8 mouse cellular contexts compared by ENCODE assay signal in genomic region chr7:82175327-82175721, GRCm38 (mm10). TPM values are rescaled to one million over a fixed set of nuclear protein-coding genes. Genes with fewer than 3 reads are reported as not detected.
DNase-seq lines count a peak whose midpoint lies in the region; ATAC-seq and TF ChIP-seq lines count a peak whose summit lies in the region.

No protein-coding gene starts in this region.

- TF ChIP-seq POLR2A in myocyte (IDR thresholded peaks at IDR 0.05; ENCODE audit: insufficient read length, low read depth) = no peak

- H3K27ac ChIP-seq in embryonic facial prominence, embryonic 12.5 days = no peak overlapping the region
- H3K27ac ChIP-seq in hindbrain, embryonic 16.5 days (ENCODE audit: low read depth, low read length) = peak overlapping the region; percentile 75; the same call in 1 of the 2 replicates

- DNase-seq in layer of hippocampus, postnatal 10 days (ENCODE audit: low spot score in 2 of 2) = peak; percentile 16 to 29
- no peak for DNase-seq in layer of hippocampus, adult 9-11 months
- DNase-seq in ovary, postnatal 14 days (ENCODE audit: low spot score) = no peak

- 3% methylated on average over 11 of the region's 16 CpGs for WGBS in embryonic facial prominence, embryonic 12.5 days
- 1% methylated on average over 16 of the region's 16 CpGs for WGBS in hindbrain, embryonic 16.5 days

- H3ac ChIP-seq in myocyte (ENCODE audit: control insufficient read depth, insufficient read length) = no peak overlapping the region

- H3K9me3 ChIP-seq in embryonic facial prominence, embryonic 12.5 days = no peaks in the 10 kb centered on the region
- no peaks in the 10 kb centered on the region; the same call in 1 of the 2 replicates for H3K9me3 ChIP-seq in hindbrain, embryonic 16.5 days (ENCODE audit: control insufficient read depth, low read length)

- peak overlapping the region; percentile 75 for H3K4me3 ChIP-seq in embryonic facial prominence, embryonic 12.5 days
- peak overlapping the region; percentile 65 for H3K4me3 ChIP-seq in hindbrain, embryonic 16.5 days (ENCODE audit: low read length)
- H3K4me3 ChIP-seq in myocyte = no peak overlapping the region

- H3K79me2 ChIP-seq in myocyte (ENCODE audit: control insufficient read depth, insufficient read depth) = no peaks in the 10 kb centered on the region

- H3K4me2 ChIP-seq in embryonic facial prominence, embryonic 12.5 days (replicated peaks) = peak overlapping the region; percentile 75
- peak overlapping the region; percentile 72 for H3K4me2 ChIP-seq in hindbrain, embryonic 16.5 days (ENCODE audit: low read length)
- peak overlapping the region; percentile 30 for H3K4me2 ChIP-seq in myocyte (ENCODE audit: low read depth)

- H3K27me3 ChIP-seq in embryonic facial prominence, embryonic 12.5 days = peaks cover 6% of the 10 kb centered on the region; the same call in 1 of the 2 replicates
- no peaks in the 10 kb centered on the region for H3K27me3 ChIP-seq in hindbrain, embryonic 16.5 days (replicated peaks; ENCODE audit: control insufficient read depth, insufficient read depth, low read length)
- no peaks in the 10 kb centered on the region for H3K27me3 ChIP-seq in myocyte (ENCODE audit: control insufficient read depth, insufficient read depth, insufficient read length)

- no peaks in the 10 kb centered on the region for H3K36me3 ChIP-seq in embryonic facial prominence, embryonic 12.5 days
- H3K36me3 ChIP-seq in hindbrain, embryonic 16.5 days (ENCODE audit: control insufficient read depth, insufficient read depth, low read length) = no peaks in the 10 kb centered on the region
- H3K36me3 ChIP-seq in myocyte (ENCODE audit: control insufficient read depth, insufficient read depth) = no peaks in the 10 kb centered on the region

- no peak for ATAC-seq in embryonic facial prominence, embryonic 12.5 days (ENCODE audit: insufficient number of reproducible peaks, insufficient read depth, low FRiP score, low TSS enrichment)
- peak; percentile 31 for ATAC-seq in hindbrain, embryonic 16.5 days
- no peak for ATAC-seq in erythroid progenitor cell, adult 5-6 weeks (replicated peaks; ENCODE audit: low FRiP score, poor library complexity, severe bottlenecking)
- no peak for ATAC-seq in CD4-positive, CD25-positive, alpha-beta regulatory T cell, adult 4 months

- H3K9ac ChIP-seq in embryonic facial prominence, embryonic 12.5 days = peak overlapping the region; percentile 71
- H3K9ac ChIP-seq in hindbrain, embryonic 16.5 days (ENCODE audit: low read depth, low read length) = peak overlapping the region; percentile 70

- peaks cover 17% of the 10 kb centered on the region; the same call in 1 of the 2 replicates for H3K4me1 ChIP-seq in embryonic facial prominence, embryonic 12.5 days
- H3K4me1 ChIP-seq in hindbrain, embryonic 16.5 days (ENCODE audit: control insufficient read depth, insufficient read depth, low read depth, low read length) = peaks cover 6% of the 10 kb centered on the region

TF ChIP-seq in myocyte, 11 proteins besides CTCF, POLR2A, EP300 and RAD21:
- TF ChIP-seq MYOD1 (IDR thresholded peaks at IDR 0.05; ENCODE audit: control insufficient read depth in 1 of 3, insufficient read length in 2 of 3, low read depth in 2 of 3) (no peak), TCF12 (IDR thresholded peaks at IDR 0.05; ENCODE audit: insufficient read depth, poor library complexity, severe bottlenecking) (no peak), SRF (IDR thresholded peaks at IDR 0.05; ENCODE audit: control insufficient read depth, insufficient read length, low read depth) (no peak), POLR2AphosphoS2 (IDR thresholded peaks at IDR 0.05; ENCODE audit: insufficient read length, low read depth) (no peak), E2F4 (IDR thresholded peaks at IDR 0.05; ENCODE audit: insufficient read depth) (no peak), CEBPB (IDR thresholded peaks at IDR 0.05; ENCODE audit: insufficient read depth, poor library complexity, severe bottlenecking) (no peak), USF1 (IDR thresholded peaks at IDR 0.05; ENCODE audit: low read depth) (no peak), TCF3 (IDR thresholded peaks at IDR 0.05; ENCODE audit: insufficient read length, low read depth) (no peak), MAX (IDR thresholded peaks at IDR 0.05; ENCODE audit: low read depth) (no peak), REST (IDR thresholded peaks at IDR 0.05; ENCODE audit: insufficient read depth, insufficient read length) (no peak), MYOG (IDR thresholded peaks at IDR 0.05; ENCODE audit: control insufficient read depth in 1 of 3, insufficient read depth in 1 of 3, insufficient read length in 2 of 3, low read depth in 2 of 3) (no peak)

RNA-seq across cellular contexts. Expression of gene Sh3gl3, which starts 1.7 kb away (rescaled TPM):
- 10 to 100 TPM; 55.0 to 57.0 TPM for total RNA-seq in layer of hippocampus, postnatal 10 days (2021)
- 40.6 and 42.5 TPM in 2 replicates for polyA plus RNA-seq in embryonic facial prominence, embryonic 12.5 days (2016; fragmentation: Nextera tagmentation; extraction: Ambion mirVana)
- polyA plus RNA-seq in hindbrain, embryonic 16.5 days (2015; fragmentation: Nextera tagmentation; extraction: Ambion mirVana) = 67.5 and 69.4 TPM in 2 replicates
- 1.1 TPM for polyA plus RNA-seq in myocyte (2012; fragmentation: generic; extraction: Trizol)
- not detected in 2 replicates for total RNA-seq in erythroid progenitor cell, adult 5-6 weeks (2015; ENCODE audit: low replicate concordance)
- not detected in 2 replicates for total RNA-seq in erythroid progenitor cell, adult 5-6 weeks (2017; ENCODE audit: low replicate concordance)
- polyA plus RNA-seq in CD4-positive, CD25-positive, alpha-beta regulatory T cell, adult 4 months (2017; shearing (Covaris generic)) = 1 to 10 TPM; 2.3 to 2.4 TPM

Comparison
In these comparisons a context has a peak if more than half of its experiments do, and no peak if none do; other contexts are left out.
1. DNase-seq: peak in layer of hippocampus, postnatal 10 days (2 of 2); none in layer of hippocampus, adult 9-11 months (single experiment) and ovary, postnatal 14 days (single experiment).
2. RNA of gene Sh3gl3, which starts 1.7 kb away (polyA plus RNA-seq): 67.5 to 69.4 TPM in hindbrain, embryonic 16.5 days and 40.6 to 42.5 TPM in embryonic facial prominence, embryonic 12.5 days; 2.3 to 2.4 TPM in CD4-positive, CD25-positive, alpha-beta regulatory T cell, adult 4 months and 1.1 TPM in myocyte (single experiment); every median in the first group is over 10 times any median in the second.
3. Peak in every context shown above with its lines, with median percentiles within 50 percentile points of each other: H3K4me2 ChIP-seq.